Mouse (Mus musculus): ENCODE data around the gene Ppm1a.
A peak's percentile ranks its signal among the peaks of the same experiment; 100 is the strongest.

Gene Ppm1a

DNA sequence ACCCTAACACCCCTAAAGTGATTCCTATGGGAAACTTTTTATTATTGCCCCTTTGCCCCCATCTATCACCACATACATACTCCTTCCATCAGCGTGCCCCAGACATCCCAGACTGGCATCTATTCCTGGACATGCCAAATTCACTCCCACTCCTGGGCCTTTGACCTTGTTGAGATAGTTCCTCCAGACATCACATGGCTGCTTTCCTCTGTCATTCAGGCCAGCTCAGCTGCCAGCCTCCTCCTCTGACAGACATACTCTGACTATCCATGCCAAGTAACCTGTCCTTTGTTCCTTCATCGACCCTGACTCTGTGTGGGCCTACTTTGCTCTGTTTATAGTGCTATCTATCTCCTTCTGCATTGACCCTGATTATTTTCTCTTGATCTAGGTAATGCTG lies 6.6 kb upstream of the Ppm1a start:
- H3K4me1 ChIP-seq (replicated peaks; ENCODE audit: low read depth, low read length) = peaks cover 25% of the 10 kb centered on the region
- no peaks in the 10 kb centered on the region for H3K27me3 ChIP-seq (ENCODE audit: insufficient read depth, low read length)
- no peaks in the 10 kb centered on the region for H3K9me3 ChIP-seq (ENCODE audit: low read length)
- no peak for TF ChIP-seq POU5F1 (IDR thresholded peaks at IDR 0.05; ENCODE audit: borderline replicate concordance, low read length)
- no peak for TF ChIP-seq CTCF (conservative IDR thresholded peaks at IDR 0.05; ENCODE audit: low read length)
- no peak for TF ChIP-seq NANOG (IDR thresholded peaks at IDR 0.05; ENCODE audit: borderline replicate concordance, low read length)
- H3K36me3 ChIP-seq (ENCODE audit: insufficient read depth, low read length) = no peaks in the 10 kb centered on the region
- no peak overlapping the region for H3K4me3 ChIP-seq (replicated peaks; ENCODE audit: low read length)

DNA sequence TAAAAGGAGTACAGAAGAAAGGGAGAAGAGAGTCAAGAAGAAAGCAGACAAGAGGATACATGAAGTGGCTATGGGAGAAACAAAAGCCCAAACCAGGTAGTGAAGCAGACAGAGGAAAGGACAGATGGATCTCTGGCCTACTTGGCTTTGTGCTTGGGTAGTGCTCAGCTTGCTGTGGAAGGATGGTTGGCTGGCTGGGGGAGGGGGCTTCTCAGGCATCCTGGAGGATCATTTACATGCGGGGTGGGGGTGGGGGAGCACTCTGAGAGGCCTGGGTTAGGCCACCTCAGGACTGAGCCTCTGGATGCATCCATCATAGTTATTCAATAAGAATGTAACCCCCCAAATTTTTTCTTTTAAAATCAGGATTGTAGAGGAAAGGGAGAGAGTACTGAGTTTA lies 341 bp downstream of the Ppm1a start:
- Histone ChIP-seq H3K27me3 (ENCODE audit: insufficient read depth, low read length) (no peaks in the 10 kb centered on the region), H3K4me3 (replicated peaks; ENCODE audit: low read length) (no peak overlapping the region), H3K36me3 (ENCODE audit: insufficient read depth, low read length) (no peaks in the 10 kb centered on the region), H3K9me3 (ENCODE audit: low read length) (no peaks in the 10 kb centered on the region), H3K4me1 (replicated peaks; ENCODE audit: low read depth, low read length) (peaks cover 59% of the 10 kb centered on the region)
- TF ChIP-seq NANOG (IDR thresholded peaks at IDR 0.05; ENCODE audit: borderline replicate concordance, low read length) = no peak
- TF ChIP-seq CTCF (conservative IDR thresholded peaks at IDR 0.05; ENCODE audit: low read length) = no peak
- TF ChIP-seq POU5F1 (IDR thresholded peaks at IDR 0.05; ENCODE audit: borderline replicate concordance, low read length) = no peak

DNA sequence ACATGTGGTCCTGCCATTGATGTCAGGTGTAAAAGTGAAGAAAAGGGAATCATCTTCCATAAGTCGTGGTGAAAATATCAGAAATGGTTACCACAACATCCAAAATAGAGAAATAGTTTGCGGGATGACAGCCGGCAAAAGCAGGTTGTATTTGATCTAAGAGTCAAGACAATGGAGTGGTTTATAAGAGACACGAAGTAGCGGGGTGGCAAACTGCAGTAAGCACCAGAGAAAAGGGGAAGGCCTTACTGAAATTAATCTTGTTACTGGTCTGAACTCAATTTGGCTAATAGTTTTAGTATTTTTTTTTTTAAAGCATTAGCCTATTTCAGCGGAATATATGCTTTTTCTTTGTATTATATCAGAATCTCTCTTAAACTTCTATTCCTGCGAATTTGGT lies 2.7 kb downstream of the Ppm1a start:
- Histone ChIP-seq H3K4me3 (replicated peaks; ENCODE audit: low read length) (peak overlapping the region; percentile 96), H3K27me3 (ENCODE audit: insufficient read depth, low read length) (no peaks in the 10 kb centered on the region), H3K4me1 (replicated peaks; ENCODE audit: low read depth, low read length) (peaks cover 74% of the 10 kb centered on the region), H3K36me3 (ENCODE audit: insufficient read depth, low read length) (no peaks in the 10 kb centered on the region), H3K9me3 (ENCODE audit: low read length) (no peaks in the 10 kb centered on the region)
- TF ChIP-seq NANOG (IDR thresholded peaks at IDR 0.05; ENCODE audit: borderline replicate concordance, low read length) = no peak
- TF ChIP-seq CTCF (conservative IDR thresholded peaks at IDR 0.05; ENCODE audit: low read length) = no peak
- no peak for TF ChIP-seq POU5F1 (IDR thresholded peaks at IDR 0.05; ENCODE audit: borderline replicate concordance, low read length)

DNA sequence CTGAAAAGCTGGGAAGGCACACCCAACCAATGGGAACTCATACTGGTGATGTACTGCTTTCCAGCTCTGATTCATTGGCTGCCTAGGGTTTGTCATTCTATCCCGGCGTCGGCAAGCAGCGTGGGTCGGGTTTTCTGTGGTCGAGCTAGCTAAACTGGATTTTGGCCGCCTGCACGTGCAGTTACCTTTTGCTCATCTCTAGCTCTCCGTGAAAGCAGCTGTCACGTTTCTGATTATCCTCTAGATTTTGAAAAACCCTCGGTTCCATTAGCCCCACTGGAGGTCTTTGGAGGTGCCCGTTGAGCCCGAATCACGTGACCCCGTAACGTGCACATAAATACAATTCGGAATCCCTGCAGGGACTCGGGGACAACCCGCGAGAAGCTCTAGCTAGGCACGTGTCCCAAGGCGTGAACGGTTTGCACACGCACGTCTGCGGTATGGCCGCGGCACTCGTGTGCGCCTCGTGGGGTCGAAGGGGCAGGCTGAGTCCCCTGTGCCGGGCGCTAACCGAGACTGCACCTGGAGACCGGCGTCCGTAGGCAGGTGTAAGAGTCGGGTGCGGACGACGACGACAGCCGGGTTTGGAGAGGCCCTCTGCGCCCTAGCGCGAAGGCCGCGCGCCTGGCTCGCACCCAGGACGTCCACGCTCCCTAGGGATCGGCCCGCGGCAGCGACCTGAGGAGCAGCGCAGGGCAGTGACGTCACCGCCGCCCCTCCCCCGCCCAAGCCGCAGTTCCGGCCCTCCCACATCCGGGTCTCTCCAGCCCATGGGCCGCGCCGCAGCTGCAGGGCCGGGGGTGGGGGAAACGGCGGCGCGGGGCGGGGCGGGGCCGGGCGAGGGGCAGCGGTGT lies 3.3 kb downstream of the Ppm1a start:
- Histone ChIP-seq H3K36me3 (ENCODE audit: insufficient read depth, low read length) (no peaks in the 10 kb centered on the region), H3K9me3 (ENCODE audit: low read length) (no peaks in the 10 kb centered on the region), H3K4me3 (replicated peaks; ENCODE audit: low read length) (peak overlapping the region; percentile 96), H3K4me1 (replicated peaks; ENCODE audit: low read depth, low read length) (peaks cover 69% of the 10 kb centered on the region), H3K27me3 (ENCODE audit: insufficient read depth, low read length) (no peaks in the 10 kb centered on the region)
- TF ChIP-seq POU5F1 (IDR thresholded peaks at IDR 0.05; ENCODE audit: borderline replicate concordance, low read length) (no peak), NANOG (IDR thresholded peaks at IDR 0.05; ENCODE audit: borderline replicate concordance, low read length) (no peak), CTCF (conservative IDR thresholded peaks at IDR 0.05; ENCODE audit: low read length) (no peak)

DNA sequence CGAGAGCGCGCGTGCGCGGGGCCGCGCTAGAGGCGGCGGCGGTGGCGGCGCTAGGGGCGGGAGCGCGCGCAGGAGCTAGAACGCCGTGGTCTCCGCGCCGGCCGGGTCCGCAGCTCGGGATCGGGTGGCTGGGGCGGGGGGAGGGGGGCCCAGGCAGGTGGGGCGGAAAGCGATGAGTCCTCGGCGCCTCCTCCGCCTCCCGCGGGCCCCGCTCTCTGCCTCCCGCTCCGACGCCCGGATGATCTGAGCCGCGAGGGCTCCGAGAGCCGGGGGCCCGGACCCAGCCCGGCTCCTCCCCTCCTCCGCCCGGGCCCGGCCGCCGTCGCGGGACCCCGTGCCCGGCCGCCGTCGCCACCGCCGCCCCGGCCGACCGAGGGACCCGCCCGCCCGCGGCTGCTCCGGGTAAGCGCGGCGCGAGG lies 4.0 kb downstream of the Ppm1a start:
- TF ChIP-seq NANOG (IDR thresholded peaks at IDR 0.05; ENCODE audit: borderline replicate concordance, low read length) = no peak
- TF ChIP-seq CTCF (conservative IDR thresholded peaks at IDR 0.05; ENCODE audit: low read length) = no peak
- TF ChIP-seq POU5F1 (IDR thresholded peaks at IDR 0.05; ENCODE audit: borderline replicate concordance, low read length) = no peak
- Histone ChIP-seq H3K4me3 (replicated peaks; ENCODE audit: low read length) (peak overlapping the region; percentile 85), H3K9me3 (ENCODE audit: low read length) (no peaks in the 10 kb centered on the region), H3K4me1 (replicated peaks; ENCODE audit: low read depth, low read length) (peaks cover 63% of the 10 kb centered on the region), H3K36me3 (ENCODE audit: insufficient read depth, low read length) (no peaks in the 10 kb centered on the region), H3K27me3 (ENCODE audit: insufficient read depth, low read length) (no peaks in the 10 kb centered on the region)

DNA sequence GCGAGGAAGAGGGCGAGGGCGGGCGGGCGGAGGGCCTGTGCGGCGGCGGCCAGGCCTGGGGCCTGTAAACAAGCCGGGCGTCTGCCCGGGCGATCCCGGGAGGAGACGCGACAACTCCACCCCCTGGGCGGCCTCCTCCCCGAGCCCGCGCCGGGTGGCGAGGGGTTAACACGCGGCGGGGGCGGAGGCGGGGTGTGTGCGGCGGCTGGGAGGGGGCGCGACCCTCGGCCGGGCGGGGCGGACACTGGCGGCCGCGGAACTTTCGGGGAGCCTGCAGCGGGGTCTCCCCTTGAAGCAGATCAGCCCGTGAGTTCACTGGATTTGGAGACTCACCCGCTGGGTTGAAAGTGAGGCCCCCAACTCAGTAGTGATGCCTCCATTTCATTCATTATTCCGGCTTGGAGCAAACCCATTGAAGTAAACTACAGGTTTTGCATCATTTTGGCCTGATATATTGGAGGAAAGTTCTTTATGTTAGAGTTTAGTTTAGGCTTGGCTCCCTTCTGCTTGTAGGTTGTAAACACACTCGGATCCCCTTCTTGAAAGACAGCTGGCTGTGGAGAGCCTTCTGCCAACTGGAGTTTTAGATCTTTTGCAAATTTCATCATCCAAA lies 4.5 kb downstream of the Ppm1a start:
- H3K27me3 ChIP-seq (ENCODE audit: insufficient read depth, low read length) = no peaks in the 10 kb centered on the region
- H3K9me3 ChIP-seq (ENCODE audit: low read length) = no peaks in the 10 kb centered on the region
- no peaks in the 10 kb centered on the region for H3K36me3 ChIP-seq (ENCODE audit: insufficient read depth, low read length)
- peak overlapping the region; percentile 85 for H3K4me3 ChIP-seq (replicated peaks; ENCODE audit: low read length)
- peaks cover 60% of the 10 kb centered on the region for H3K4me1 ChIP-seq (replicated peaks; ENCODE audit: low read depth, low read length)
- TF ChIP-seq POU5F1 (IDR thresholded peaks at IDR 0.05; ENCODE audit: borderline replicate concordance, low read length) (no peak), CTCF (conservative IDR thresholded peaks at IDR 0.05; ENCODE audit: low read length) (no peak), NANOG (IDR thresholded peaks at IDR 0.05; ENCODE audit: borderline replicate concordance, low read length) (no peak)

DNA sequence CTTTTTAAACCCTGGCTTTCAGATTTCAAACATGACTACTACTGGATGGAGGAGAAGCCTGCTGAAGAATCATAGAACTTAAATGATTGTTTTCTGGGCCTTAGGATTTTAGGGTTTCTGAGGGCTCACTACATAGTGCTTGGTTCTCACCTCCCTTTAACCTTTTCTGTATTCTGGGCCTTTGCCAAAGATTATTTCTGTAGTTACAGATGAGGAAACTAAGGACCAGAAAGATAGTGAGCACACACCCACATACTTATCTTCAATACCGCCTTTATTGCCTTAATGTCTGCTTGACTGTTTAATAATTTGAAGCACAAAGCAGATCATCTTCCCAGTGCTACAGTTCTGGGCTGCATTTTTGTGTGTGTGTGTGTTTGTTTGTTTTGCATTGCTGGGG lies 5.2 kb downstream of the Ppm1a start:
- no peaks in the 10 kb centered on the region for H3K9me3 ChIP-seq (ENCODE audit: low read length)
- no peaks in the 10 kb centered on the region for H3K36me3 ChIP-seq (ENCODE audit: insufficient read depth, low read length)
- H3K27me3 ChIP-seq (ENCODE audit: insufficient read depth, low read length) = no peaks in the 10 kb centered on the region
- H3K4me1 ChIP-seq (replicated peaks; ENCODE audit: low read depth, low read length) = peaks cover 60% of the 10 kb centered on the region
- H3K4me3 ChIP-seq (replicated peaks; ENCODE audit: low read length) = peak overlapping the region; percentile 85
- TF ChIP-seq CTCF (conservative IDR thresholded peaks at IDR 0.05; ENCODE audit: low read length) (no peak), POU5F1 (IDR thresholded peaks at IDR 0.05; ENCODE audit: borderline replicate concordance, low read length) (no peak), NANOG (IDR thresholded peaks at IDR 0.05; ENCODE audit: borderline replicate concordance, low read length) (no peak)

DNA sequence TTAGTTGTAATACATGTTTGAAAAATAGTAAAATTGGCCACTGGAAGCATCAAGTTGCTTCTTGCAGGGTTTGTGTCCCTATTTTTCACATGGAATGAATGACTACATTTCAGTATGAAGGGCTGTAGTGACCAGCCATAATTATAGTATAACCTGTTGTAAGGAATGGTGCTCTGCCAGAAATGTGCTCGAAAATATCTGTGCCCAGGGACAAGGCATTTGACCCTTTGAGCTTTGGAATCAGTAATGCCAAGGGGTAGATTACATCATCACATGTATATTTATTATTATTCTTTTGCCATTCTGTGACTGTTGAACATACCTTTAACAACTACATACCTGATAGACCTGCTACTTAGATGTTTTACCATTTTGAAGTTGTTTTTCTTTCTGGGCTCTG lies 5.9 kb downstream of the Ppm1a start:
- no peaks in the 10 kb centered on the region for H3K9me3 ChIP-seq (ENCODE audit: low read length)
- peaks cover 60% of the 10 kb centered on the region for H3K4me1 ChIP-seq (replicated peaks; ENCODE audit: low read depth, low read length)
- TF ChIP-seq POU5F1 (IDR thresholded peaks at IDR 0.05; ENCODE audit: borderline replicate concordance, low read length) = no peak
- TF ChIP-seq CTCF (conservative IDR thresholded peaks at IDR 0.05; ENCODE audit: low read length) = no peak
- TF ChIP-seq NANOG (IDR thresholded peaks at IDR 0.05; ENCODE audit: borderline replicate concordance, low read length) = no peak
- H3K36me3 ChIP-seq (ENCODE audit: insufficient read depth, low read length) = no peaks in the 10 kb centered on the region
- H3K27me3 ChIP-seq (ENCODE audit: insufficient read depth, low read length) = no peaks in the 10 kb centered on the region
- peak overlapping the region; percentile 85; the same call in 1 of the 2 replicates for H3K4me3 ChIP-seq (replicated peaks; ENCODE audit: low read length)

Data from E14TG2a.4 (cell line).